Mouse (Mus musculus) megakaryocyte, embryonic 14.5 days (primary cell): Measurements from ENCODE around the gene P2rx5. TPM values are rescaled to one million over a fixed set of nuclear protein-coding genes. Genes with fewer than 3 reads are reported as not detected.

ENCODE experiments used
- H3K27me3 ChIP-seq: replicated peaks from 2 replicates; pipeline ENCODE3; 2012; ENCODE audit warnings: inconsistent platforms
- H3K36me3 ChIP-seq: replicated peaks from 2 replicates; pipeline ENCODE3; 2012; ENCODE audit warnings: low read length, inconsistent platforms, mixed read lengths
- H3K4me1 ChIP-seq: 2 replicates; pipeline ENCODE4 v1.6.1; 2012; ENCODE audit warnings: inconsistent platforms
- H3K4me3 ChIP-seq: replicated peaks from 2 replicates; pipeline ENCODE3; 2012; ENCODE audit warnings: moderate library complexity, mild to moderate bottlenecking, inconsistent platforms
- H3K9me3 ChIP-seq: 2 replicates; pipeline ENCODE4 v1.6.1; 2012; ENCODE audit warnings: inconsistent platforms
- FLI1 ChIP-seq: IDR thresholded peaks from 2 replicates; pipeline ENCODE4 v1.6.1; 2012; ENCODE audit warnings: low read length, inconsistent platforms, mixed read lengths
- GATA1 ChIP-seq: IDR thresholded peaks from 3 replicates; pipeline ENCODE4 v1.6.1; 2012; ENCODE audit warnings: mixed read lengths, low read length, inconsistent platforms, borderline replicate concordance
- polyA plus RNA-seq: library from polyadenylated mRNA; stranded (reverse); fragments of >175 nt; gene quantifications from 2 replicates; pipeline ENCODE4 v1.2.3, GENCODE M21; 2012; ENCODE audit warnings: low replicate concordance; ENCODE audit not compliant: insufficient read depth

Gene P2rx5
- polyA plus RNA-seq, 1 experiment = 0.55 TPM

DNA sequence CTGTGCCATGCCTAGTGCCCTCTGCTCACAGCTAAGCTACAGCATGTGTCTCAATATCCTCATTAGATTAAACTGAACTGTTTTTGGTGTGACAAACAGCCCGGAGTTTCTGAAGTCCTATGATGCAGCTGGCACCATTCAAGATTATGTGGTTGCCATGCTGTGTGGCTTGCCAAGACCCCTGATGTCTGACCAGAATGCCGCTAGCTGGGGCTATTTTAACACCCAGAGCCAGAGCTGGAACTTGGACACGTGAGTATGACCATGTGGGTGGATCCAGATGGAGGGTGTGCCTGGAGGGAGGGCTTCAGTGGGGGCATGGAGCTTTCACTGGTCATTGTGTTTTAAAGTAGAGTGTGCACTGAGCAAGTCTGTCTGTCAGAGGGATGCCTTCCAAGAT, 53.7 kb downstream of the P2rx5 start:
- Histone ChIP-seq H3K9me3 (no peaks in the 10 kb centered on the region), H3K4me1 (peaks cover 12% of the 10 kb centered on the region), H3K36me3 (peaks cover 71% of the 10 kb centered on the region), H3K4me3 (no peak overlapping the region), H3K27me3 (no peaks in the 10 kb centered on the region)
- TF ChIP-seq FLI1 (no peak), GATA1 (no peak)

DNA sequence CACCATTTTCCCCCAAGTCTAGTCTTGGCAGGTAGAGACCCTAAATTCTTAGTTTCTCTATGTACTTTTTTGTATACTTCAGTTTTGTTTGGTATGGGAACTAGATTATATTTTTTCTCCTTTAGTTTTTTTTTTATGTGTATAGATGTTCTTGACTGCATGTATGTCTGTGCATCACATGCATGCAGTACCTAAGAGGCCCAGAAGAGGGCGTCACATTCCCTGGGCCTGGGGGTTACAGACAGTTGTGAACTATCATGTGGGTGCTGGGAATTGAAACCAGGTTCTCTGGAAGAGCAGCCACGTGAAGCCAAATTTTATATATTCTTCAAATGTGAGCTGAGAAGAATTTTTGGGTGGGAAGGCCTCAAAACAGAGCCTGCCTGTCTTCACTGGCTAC, 59.5 kb downstream of the P2rx5 start:
- Histone ChIP-seq H3K9me3 (no peaks in the 10 kb centered on the region), H3K27me3 (no peaks in the 10 kb centered on the region), H3K4me1 (peaks cover 4% of the 10 kb centered on the region; the same call in 1 of the 2 replicates), H3K36me3 (peaks cover 70% of the 10 kb centered on the region), H3K4me3 (no peak overlapping the region)
- TF ChIP-seq FLI1 (no peak), GATA1 (no peak)

DNA sequence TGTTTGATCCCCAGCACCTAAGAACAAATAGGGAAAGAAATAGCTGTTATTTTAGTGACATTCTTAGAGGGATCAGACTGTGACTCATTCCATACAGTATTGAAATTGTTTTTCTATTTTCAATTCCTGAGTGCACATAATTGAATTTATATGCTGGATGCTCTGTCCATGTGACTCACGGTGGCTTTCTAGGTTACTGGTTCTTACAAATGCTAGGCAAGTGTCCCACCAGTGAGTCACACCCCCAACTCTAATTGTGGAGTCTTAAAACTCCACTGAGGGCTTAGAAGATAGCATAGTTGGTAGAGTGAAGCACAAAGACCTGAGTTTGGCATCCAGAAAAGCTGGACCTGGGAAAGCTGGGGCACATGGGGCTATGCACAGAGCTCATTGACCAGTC, 60.4 kb downstream of the P2rx5 start:
- H3K36me3 ChIP-seq = peaks cover 61% of the 10 kb centered on the region
- TF ChIP-seq FLI1 (no peak), GATA1 (no peak)
- no peaks in the 10 kb centered on the region for H3K9me3 ChIP-seq
- no peak overlapping the region for H3K4me3 ChIP-seq
- H3K27me3 ChIP-seq = peaks cover 1% of the 10 kb centered on the region
- peaks cover 4% of the 10 kb centered on the region; the same call in 1 of the 2 replicates for H3K4me1 ChIP-seq

Other genes with a start within 250 kb of the P2rx5 start
- 354 and 444 TPM in 2 replicates for gene Atp2a3, start 199.3 kb upstream of the P2rx5 start, polyA plus RNA-seq
- gene P2rx1, start 161.3 kb upstream of the P2rx5 start, polyA plus RNA-seq = 400 TPM in 2 replicates
- 6.5 and 19.1 TPM in 2 replicates for gene Camkk1, start 141.4 kb upstream of the P2rx5 start, polyA plus RNA-seq
- gene Ncbp3, start 112.6 kb upstream of the P2rx5 start, polyA plus RNA-seq = 1.7 TPM in 1 of 2 replicates, not detected in the other
- gene Itgae, start 69.8 kb upstream of the P2rx5 start, polyA plus RNA-seq = 0.31 TPM in 1 of 2 replicates, not detected in the other
- 4.4 and 12.6 TPM in 2 replicates for gene Haspin, start 22.1 kb upstream of the P2rx5 start, polyA plus RNA-seq
- 170 and 286 TPM in 2 replicates for gene Emc6, start 16.6 kb downstream of the P2rx5 start, polyA plus RNA-seq
- 19.3 and 28.8 TPM in 2 replicates for gene Tax1bp3, start 16.7 kb downstream of the P2rx5 start, polyA plus RNA-seq
- gene Ctns, start 38.6 kb downstream of the P2rx5 start, polyA plus RNA-seq = 1.3 and 4.1 TPM in 2 replicates
- gene Shpk, start 39.0 kb downstream of the P2rx5 start, polyA plus RNA-seq = 0.53 and 1.2 TPM in 2 replicates
- gene Trpv1, start 73.9 kb downstream of the P2rx5 start, polyA plus RNA-seq = not detected in 2 replicates
- 0.02 TPM in 1 of 2 replicates, not detected in the other for gene Trpv3, start 107.0 kb downstream of the P2rx5 start, polyA plus RNA-seq
- 0.97 TPM in 1 of 2 replicates, not detected in the other for gene Aspa, start 169.2 kb downstream of the P2rx5 start, polyA plus RNA-seq
- gene Gm49340, start 169.3 kb downstream of the P2rx5 start, polyA plus RNA-seq = not detected in 2 replicates
- gene Spata22, start 169.3 kb downstream of the P2rx5 start, polyA plus RNA-seq = not detected in 2 replicates
- gene Olfr20, start 190.4 kb downstream of the P2rx5 start, polyA plus RNA-seq = not detected in 2 replicates
- gene Olfr376, start 210.8 kb downstream of the P2rx5 start, polyA plus RNA-seq = not detected in 2 replicates
- gene Olfr1, start 239.2 kb downstream of the P2rx5 start, polyA plus RNA-seq = not detected in 2 replicates